Mouse (Mus musculus) C2C12 (cell line): ENCODE measurements around the gene Unc50.

Experiments used
- CTCF ChIP-seq: IDR thresholded peaks from one replicate; pipeline ENCODE4 v1.5.1; 2011; ENCODE audit not compliant: control insufficient read depth, insufficient read depth, insufficient read length
- FOSL1 ChIP-seq: IDR thresholded peaks from one replicate; pipeline ENCODE4 v1.8.0; 2011; ENCODE audit warnings: mild to moderate bottlenecking, low read length; ENCODE audit not compliant: poor library complexity, insufficient read depth, severe bottlenecking
- MAX ChIP-seq: IDR thresholded peaks from one replicate; pipeline ENCODE4 v1.6.1; 2011; ENCODE audit warnings: mild to moderate bottlenecking, control low read depth
- USF1 ChIP-seq: IDR thresholded peaks from one replicate; pipeline ENCODE4 v1.6.1; 2011; ENCODE audit warnings: low read depth, mild to moderate bottlenecking, control low read depth, moderate library complexity

DNA sequence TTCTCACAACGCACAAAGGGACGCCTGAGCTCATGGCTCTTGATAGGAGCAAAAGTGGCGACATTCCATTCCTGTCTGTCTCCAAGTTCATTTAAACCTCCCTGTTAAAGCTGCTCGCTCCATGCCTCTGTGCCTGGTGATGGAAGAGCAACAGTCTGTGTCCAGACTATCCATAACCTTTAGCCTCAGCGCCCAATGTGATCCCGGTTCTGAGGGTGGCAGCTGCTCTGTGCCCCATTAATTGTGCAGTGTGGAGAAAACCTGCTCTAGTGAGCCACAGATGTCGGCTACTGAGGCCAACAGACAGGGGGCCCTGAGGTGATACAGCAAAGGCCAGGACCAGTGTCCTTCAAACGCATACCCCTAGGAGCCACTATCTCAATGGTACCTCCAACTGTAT is 30.2 kb upstream of the Unc50 start:
- TF ChIP-seq CTCF: no peak
- TF ChIP-seq FOSL1: no peak
- TF ChIP-seq MAX: no peak
- no peak for TF ChIP-seq USF1
